Mouse (Mus musculus) lung, embryonic 16.5 days (tissue): ENCODE measurements around the gene Ppp2r5b. TPM values are rescaled to one million over a fixed set of nuclear protein-coding genes. Genes with fewer than 3 reads are reported as not detected.

Experiments used
- ATAC-seq: fragments of 200-750 bp; cut with Nextera tagmentation; 2 replicates; pipeline ENCODE4 v1.8.0; 2017; ENCODE audit warnings: low read depth, mild to moderate bottlenecking, moderate library complexity
- H3K27ac ChIP-seq: fragments of 300-500 bp; sonication (generic); 2 replicates; pipeline ENCODE4 v1.5.1; 2014; ENCODE audit warnings: mild to moderate bottlenecking, control low read depth, low read length
- H3K27me3 ChIP-seq: fragments of 300-500 bp; sonication (generic); 2 replicates; pipeline ENCODE4 v1.6.1; 2014; ENCODE audit warnings: low read depth, low read length, mixed read lengths; ENCODE audit not compliant: control insufficient read depth, insufficient read depth
- H3K36me3 ChIP-seq: fragments of 300-500 bp; sonication (generic); 2 replicates; pipeline ENCODE4 v1.6.1; 2014; ENCODE audit warnings: low read length; ENCODE audit not compliant: control insufficient read depth, insufficient read depth
- H3K4me1 ChIP-seq: fragments of 300-500 bp; sonication (generic); replicated peaks from 2 replicates; pipeline ENCODE4 v1.6.1; 2014; ENCODE audit warnings: low read length, mixed read lengths; ENCODE audit not compliant: control insufficient read depth, insufficient read depth
- H3K4me2 ChIP-seq: fragments of 300-500 bp; sonication (generic); 2 replicates; pipeline ENCODE4 v1.6.1; 2014; ENCODE audit warnings: low read depth, low read length, control low read depth
- H3K4me3 ChIP-seq: fragments of 300-500 bp; sonication (generic); 2 replicates; pipeline ENCODE4 v1.5.1; 2014; ENCODE audit warnings: mild to moderate bottlenecking, low read length, control low read depth
- H3K9ac ChIP-seq: fragments of 300-500 bp; sonication (generic); 2 replicates; pipeline ENCODE4 v1.6.1; 2014; ENCODE audit warnings: low read length, control low read depth
- H3K9me3 ChIP-seq: fragments of 300-500 bp; sonication (generic); 2 replicates; pipeline ENCODE4 v1.6.1; 2016; ENCODE audit warnings: low read length; ENCODE audit not compliant: control insufficient read depth
- WGBS: fragments of 180-500 bp; shearing (Covaris S2); extraction: QIAGEN DNeasy Blood & Tissue Kit; methylation state at CpG from one replicate; pipeline ENCODE4 v1.1.7; 2014; 5-methylcytosine and 5-hydroxymethylcytosine counted together
- polyA plus RNA-seq: library from polyadenylated mRNA; unstranded; fragments of >200 nt; fragmentation: Nextera tagmentation; extraction: Ambion mirVana; gene quantifications from 2 replicates; pipeline ENCODE4 v1.2.1, GENCODE M21; 2015

Ppp2r5b gene
- polyA plus RNA-seq, 1 experiment from 2014 or later, result 17.8 TPM

DNA sequence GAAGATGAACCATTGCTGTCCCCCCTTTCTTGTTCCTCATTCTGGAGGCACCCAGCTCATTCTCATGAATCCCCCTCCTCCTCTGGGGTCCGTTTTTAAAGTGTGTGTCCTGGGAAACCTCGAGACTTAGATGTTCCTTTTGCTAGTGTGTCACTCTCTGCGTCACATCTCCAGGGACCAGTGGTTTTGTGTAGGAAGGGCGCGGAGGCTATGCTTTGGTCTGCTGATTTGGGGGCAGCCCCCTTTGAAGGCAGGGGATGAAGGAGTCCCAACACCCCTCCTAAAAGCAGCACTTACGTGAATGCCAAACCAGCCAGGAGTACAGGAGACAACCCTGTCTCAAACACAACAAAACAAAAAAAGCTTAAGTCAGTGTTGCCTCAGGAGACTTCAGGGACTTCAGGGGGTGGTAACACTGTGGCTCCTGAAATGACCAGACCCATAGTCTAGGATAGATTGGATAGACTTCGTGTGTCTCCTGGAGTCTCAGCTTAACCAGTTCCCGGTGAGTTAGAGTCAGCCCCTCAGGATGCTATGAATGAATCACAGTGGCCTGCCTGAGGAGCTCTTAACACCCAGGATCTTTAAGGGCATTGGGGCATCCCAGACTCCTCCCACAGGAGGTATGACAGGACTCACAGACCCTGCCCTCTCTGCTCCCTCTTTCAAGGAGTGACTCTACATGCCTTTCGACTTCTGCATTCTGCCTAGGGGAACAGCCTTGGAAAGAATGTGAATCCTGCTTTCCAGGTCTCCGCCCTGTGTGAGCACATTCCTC is 42.2 kb upstream of the Ppp2r5b start:
- Histone ChIP-seq H3K27me3 (no peaks in the 10 kb centered on the region), H3K9ac (peak overlapping the region; percentile 77), H3K27ac (peak overlapping the region; percentile 97), H3K4me2 (peak overlapping the region; percentile 98), H3K9me3 (no peaks in the 10 kb centered on the region), H3K36me3 (peaks cover 21% of the 10 kb centered on the region), H3K4me3 (peak overlapping the region; percentile 84), H3K4me1 (peaks cover 30% of the 10 kb centered on the region)
- ATAC-seq, result peak; percentile 72
- 3% methylated on average over 10 of the region's 10 CpGs for WGBS

DNA sequence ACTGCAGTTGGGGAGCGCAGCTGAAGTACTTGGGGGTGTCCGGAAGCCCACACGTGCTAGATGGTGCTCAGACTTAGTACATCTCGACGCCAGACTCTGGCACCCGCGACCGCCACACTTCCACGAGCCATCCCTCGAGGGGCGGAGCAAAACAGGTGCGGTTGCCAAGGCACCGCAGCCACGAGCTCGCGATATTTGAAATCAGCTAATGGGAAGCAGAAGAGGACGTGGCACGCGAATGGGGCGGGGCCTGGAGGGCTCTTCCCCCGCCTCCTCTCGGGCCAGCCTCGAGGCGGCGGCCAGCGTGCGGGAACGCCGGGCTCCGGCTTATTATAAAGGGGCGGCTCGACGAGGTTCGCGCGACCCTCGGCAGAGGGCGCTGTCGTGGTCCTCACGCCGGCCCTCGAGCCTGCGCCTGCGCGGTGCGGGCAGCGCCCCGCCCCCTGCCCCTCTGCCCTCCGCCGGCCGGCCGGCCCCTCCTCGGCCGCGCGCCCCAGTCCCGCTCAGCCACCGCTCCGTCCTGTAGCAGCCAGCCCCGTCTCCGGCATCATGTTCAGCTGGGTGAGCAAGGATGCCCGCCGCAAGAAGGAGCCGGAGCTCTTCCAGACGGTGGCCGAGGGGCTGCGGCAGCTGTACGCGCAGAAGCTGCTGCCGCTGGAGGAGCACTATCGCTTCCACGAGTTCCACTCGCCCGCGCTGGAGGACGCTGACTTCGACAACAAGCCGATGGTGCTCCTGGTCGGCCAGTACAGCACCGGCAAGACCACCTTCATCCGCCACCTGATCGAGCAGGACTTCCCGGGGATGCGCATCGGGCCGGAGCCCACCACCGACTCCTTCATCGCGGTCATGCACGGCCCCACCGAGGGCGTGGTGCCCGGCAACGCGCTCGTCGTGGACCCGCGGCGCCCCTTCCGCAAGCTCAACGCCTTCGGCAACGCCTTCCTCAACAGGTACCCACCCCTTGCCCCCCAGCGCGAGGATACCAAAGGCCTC is 41.1 kb upstream of the Ppp2r5b start, which contains the start of gene Ehd1:
Gene Ehd1 (plus strand): TSS at position 300 of the 996 bp plus-strand sequence.
- H3K4me1 ChIP-seq, result peaks cover 30% of the 10 kb centered on the region
- ATAC-seq, result peak; percentile 96

DNA sequence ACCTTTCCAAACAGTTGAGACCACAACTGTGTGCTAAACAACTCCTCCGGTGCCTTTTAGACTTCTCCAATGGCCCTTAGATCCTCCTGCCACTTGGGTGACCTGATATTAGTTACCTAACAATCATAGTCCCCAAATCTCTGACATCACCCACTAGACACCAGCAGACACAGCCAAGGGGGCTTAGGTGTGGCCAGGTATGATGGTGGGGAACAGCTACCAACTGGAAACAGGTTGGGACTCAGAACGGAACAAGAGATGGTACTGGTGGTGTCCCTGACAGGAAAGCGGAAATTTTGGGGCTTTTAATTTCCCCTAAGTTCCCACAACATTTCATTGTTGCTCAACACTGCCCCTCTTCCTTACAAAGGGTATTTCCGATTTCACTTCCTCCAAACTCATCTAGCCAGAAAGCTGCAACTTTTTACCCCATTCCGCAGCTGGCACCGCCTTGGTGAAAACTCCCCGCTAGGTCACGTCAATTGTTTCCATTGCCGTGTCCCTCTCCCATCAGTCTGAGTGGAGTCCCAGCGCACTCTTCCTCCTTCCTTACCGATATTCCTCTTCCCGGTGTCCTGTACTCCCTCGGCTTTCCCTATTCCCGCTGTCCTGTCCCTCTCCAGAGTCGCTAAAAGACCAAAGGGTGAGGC is 40.2 kb upstream of the Ppp2r5b start:
- Histone ChIP-seq H3K9ac (peak overlapping the region; percentile 69), H3K27me3 (no peaks in the 10 kb centered on the region), H3K4me1 (peaks cover 30% of the 10 kb centered on the region), H3K4me2 (peak overlapping the region; percentile 98), H3K27ac (peak overlapping the region; percentile 83), H3K9me3 (no peaks in the 10 kb centered on the region), H3K4me3 (peak overlapping the region; percentile 84), H3K36me3 (0 out of 2 replicates have a peak, but pooled peaks cover 3% of the 10 kb centered on the region)
- WGBS, result 5% methylated on average over 15 of the region's 15 CpGs
- peak; percentile 3; the same call in 1 of the 2 replicates for ATAC-seq

More for the DNA sequence above, 41.1 kb upstream of the Ppp2r5b start, which contains the start of gene Ehd1:
- no peaks in the 10 kb centered on the region for H3K9me3 ChIP-seq
- H3K4me2 ChIP-seq, result peak within 1 kb of the TSS; percentile 98
- peak within 1 kb of the TSS; percentile 84 for H3K4me3 ChIP-seq
- H3K36me3 ChIP-seq, result peaks cover 11% of the 10 kb centered on the region
- H3K27me3 ChIP-seq, result no peaks in the 10 kb centered on the region
- H3K27ac ChIP-seq, result peak within 1 kb of the TSS; percentile 97
- WGBS, result under 1% methylated on average over 103 of the region's 106 CpGs
- H3K9ac ChIP-seq, result peak within 1 kb of the TSS; percentile 77

DNA sequence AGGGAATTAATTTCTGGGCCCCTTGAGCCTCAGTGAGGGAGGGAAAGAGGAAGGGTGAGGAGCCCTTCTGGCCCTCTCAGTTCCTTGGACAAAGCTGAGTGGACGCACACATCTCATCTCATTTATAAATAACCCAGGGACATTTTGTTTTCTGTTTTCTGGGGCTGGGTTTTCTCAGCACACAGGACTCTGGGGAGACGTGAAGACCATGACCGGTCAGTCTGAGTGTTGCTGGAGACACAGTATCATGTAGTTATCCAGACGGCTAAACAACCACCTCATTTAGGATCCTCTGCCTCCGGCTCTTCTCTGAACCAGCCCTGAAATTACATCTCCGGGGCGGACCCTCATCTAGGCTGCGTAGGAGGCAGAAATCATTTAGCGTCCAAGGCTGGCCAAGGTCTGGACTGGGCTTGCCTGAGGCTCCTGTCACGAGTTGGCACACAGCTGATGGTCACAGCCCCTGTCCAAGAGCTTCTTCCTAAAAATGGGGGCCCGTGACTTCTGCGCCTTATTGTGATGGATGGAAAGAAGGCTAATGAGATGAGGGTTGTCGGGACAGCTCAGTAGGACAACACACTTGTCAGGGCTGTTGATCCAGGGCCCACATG is 38.4 kb upstream of the Ppp2r5b start:
- Histone ChIP-seq H3K27me3 (no peaks in the 10 kb centered on the region), H3K4me2 (no peak overlapping the region), H3K9ac (no peak overlapping the region), H3K9me3 (no peaks in the 10 kb centered on the region), H3K27ac (no peak overlapping the region), H3K4me1 (peaks cover 19% of the 10 kb centered on the region), H3K36me3 (no peaks in the 10 kb centered on the region), H3K4me3 (no peak overlapping the region)
- 84% methylated on average over 13 of the region's 13 CpGs for WGBS
- ATAC-seq, result no peak

DNA sequence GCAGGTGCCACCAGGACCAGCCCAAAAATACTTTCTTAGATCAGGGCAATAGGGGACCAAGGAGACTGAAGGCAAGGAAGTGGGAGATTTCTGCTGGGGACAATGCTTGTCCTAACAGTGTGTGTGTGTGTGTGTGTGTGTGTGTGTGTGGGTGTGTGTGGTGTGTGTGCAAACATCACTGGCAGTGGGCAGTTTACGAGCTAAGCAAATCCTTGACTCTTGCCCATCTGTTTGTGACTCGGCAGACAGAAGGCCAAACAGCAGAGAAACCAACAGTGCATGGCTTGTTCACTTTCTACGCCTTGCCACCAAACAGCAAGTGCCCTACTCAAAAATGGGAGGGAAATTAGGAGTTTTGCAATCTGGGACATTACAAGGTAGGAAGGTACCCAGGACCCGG is 37.9 kb upstream of the Ppp2r5b start:
- no peaks in the 10 kb centered on the region for H3K9me3 ChIP-seq
- H3K4me1 ChIP-seq, result peaks cover 13% of the 10 kb centered on the region
- H3K9ac ChIP-seq, result no peak overlapping the region
- H3K4me3 ChIP-seq, result no peak overlapping the region
- H3K27ac ChIP-seq, result no peak overlapping the region
- no peaks in the 10 kb centered on the region for H3K36me3 ChIP-seq
- WGBS, result 78% methylated on average over 4 of the region's 4 CpGs
- ATAC-seq, result no peak
- H3K4me2 ChIP-seq, result no peak overlapping the region
- no peaks in the 10 kb centered on the region for H3K27me3 ChIP-seq

DNA sequence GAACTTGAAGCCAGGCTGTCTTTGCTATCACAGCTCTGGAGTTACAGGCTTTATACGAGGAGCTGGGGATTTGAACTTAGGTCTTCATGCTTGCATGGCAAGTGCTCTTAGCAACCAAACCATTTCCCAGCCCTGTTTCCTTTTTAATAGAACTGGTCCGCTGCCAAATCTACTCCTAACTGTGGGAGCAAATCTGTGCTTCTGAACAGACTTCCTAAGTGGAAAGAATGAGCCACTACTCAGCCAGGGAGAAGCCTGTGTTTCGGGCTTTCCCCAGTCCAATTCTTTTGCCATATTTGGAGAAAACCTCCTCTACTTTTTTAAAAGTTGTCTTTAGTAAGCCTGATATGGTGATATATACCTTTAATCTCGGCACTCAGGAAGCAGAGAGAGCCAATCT is 37.1 kb upstream of the Ppp2r5b start:
- 62% methylated on average over 4 of the region's 4 CpGs for WGBS
- H3K4me2 ChIP-seq, result no peak overlapping the region
- no peaks in the 10 kb centered on the region for H3K36me3 ChIP-seq
- no peak overlapping the region for H3K27ac ChIP-seq
- H3K27me3 ChIP-seq, result no peaks in the 10 kb centered on the region
- peaks cover 13% of the 10 kb centered on the region for H3K4me1 ChIP-seq
- ATAC-seq, result no peak
- no peak overlapping the region for H3K4me3 ChIP-seq
- H3K9ac ChIP-seq, result no peak overlapping the region
- no peaks in the 10 kb centered on the region for H3K9me3 ChIP-seq

DNA sequence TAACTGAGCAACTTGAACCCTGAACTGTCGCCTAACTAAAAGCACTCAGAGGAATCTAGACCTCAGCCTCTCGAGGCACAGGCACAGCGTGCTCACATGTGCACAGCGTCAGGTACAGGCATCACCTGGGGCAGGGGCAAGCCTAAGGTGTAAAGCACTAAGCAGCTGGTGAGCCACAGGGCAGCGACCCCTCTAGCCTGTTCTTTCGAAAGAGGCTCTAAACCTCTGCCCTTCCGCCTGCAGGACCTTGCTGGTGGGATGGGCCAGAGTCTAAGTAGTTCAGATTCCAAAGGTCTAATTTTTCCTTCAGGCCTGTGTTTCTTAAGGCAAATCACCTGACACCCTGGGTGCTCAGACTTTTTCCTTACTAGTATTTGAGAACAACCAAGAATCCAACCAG is 36.4 kb upstream of the Ppp2r5b start:
- Histone ChIP-seq H3K4me3 (no peak overlapping the region), H3K36me3 (no peaks in the 10 kb centered on the region), H3K4me1 (peaks cover 12% of the 10 kb centered on the region), H3K27me3 (no peaks in the 10 kb centered on the region), H3K9ac (no peak overlapping the region), H3K9me3 (no peaks in the 10 kb centered on the region), H3K4me2 (no peak overlapping the region), H3K27ac (no peak overlapping the region)
- no peak for ATAC-seq
- WGBS, result 49% methylated on average over 7 of the region's 7 CpGs

DNA sequence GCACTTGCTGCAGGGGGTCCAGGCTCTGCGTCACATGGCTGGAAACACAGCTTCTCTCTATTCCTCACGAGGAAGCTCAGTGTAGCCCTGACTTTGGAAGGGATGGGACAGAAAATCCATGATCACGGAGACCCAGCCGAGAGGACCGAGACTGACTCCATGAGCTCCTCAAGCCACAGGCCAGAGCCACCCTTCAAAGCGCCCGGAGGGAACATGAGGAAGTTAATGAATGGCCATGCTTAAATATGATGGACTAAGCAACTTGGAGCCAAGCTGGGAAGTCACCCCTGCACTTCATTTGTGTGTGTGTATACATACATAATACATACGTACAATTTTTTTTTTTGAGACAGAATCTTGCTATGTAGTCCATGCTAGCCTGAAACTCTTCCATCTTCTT is 35.5 kb upstream of the Ppp2r5b start:
- H3K36me3 ChIP-seq, result no peaks in the 10 kb centered on the region
- no peak overlapping the region for H3K27ac ChIP-seq
- H3K4me3 ChIP-seq, result no peak overlapping the region
- H3K4me1 ChIP-seq, result peaks cover 12% of the 10 kb centered on the region
- ATAC-seq, result no peak
- no peaks in the 10 kb centered on the region for H3K9me3 ChIP-seq
- no peaks in the 10 kb centered on the region for H3K27me3 ChIP-seq
- no peak overlapping the region for H3K4me2 ChIP-seq
- no peak overlapping the region for H3K9ac ChIP-seq
- 36% methylated on average over 8 of the region's 8 CpGs for WGBS
